8 mouse cellular contexts compared by ENCODE assay signal in genomic region chr5:149051571-149052420, GRCm38 (mm10). TPM values are rescaled to one million over a fixed set of nuclear protein-coding genes. Genes with fewer than 3 reads are reported as not detected.
A peak's percentile ranks its signal among the peaks of the same experiment; 100 is the strongest.
DNase-seq lines count a peak whose midpoint lies in the region; ATAC-seq lines count a peak whose summit lies in the region.

No protein-coding gene starts in this region.

- no peaks in the 10 kb centered on the region for H3K9me3 ChIP-seq in megakaryocyte, embryonic 14.5 days

- H3K4me1 ChIP-seq in megakaryocyte, embryonic 14.5 days, result peaks cover 29% of the 10 kb centered on the region

- DNase-seq in embryo, embryonic 10 days (ENCODE audit: low spot score), result peak; percentile 78
- DNase-seq in gastrocnemius, postnatal 14 days, result peak; percentile 85
- DNase-seq in left cerebral cortex, postnatal 10 days (ENCODE audit: extremely low spot score in 1 of 2, low spot score in 2 of 2), result peak; percentile 81 to 91
- peak; percentile 84 to 86 for DNase-seq in right cerebral cortex, adult 2 months (ENCODE audit: low spot score in 2 of 2)
- DNase-seq in urinary bladder, adult 2 months (ENCODE audit: low spot score), result peak; percentile 86

- intact Hi-C loops in gastrocnemius, postnatal 14 days (cut with DNase I; ENCODE audit: low total_unique reads), result loop anchor here (5.0 kb wide), 1 partner anchor 131 kb away; the partner anchor contains the start of genes Hmgb1 and Uspl1
- intact Hi-C loops in left cerebral cortex, postnatal 10 days (cut with DNase I), result loop anchor here (2.0 to 5.0 kb wide), 3 partner anchors 133 to 471 kb away; partner anchors contain the start of genes Hmgb1 and Uspl1

- H3K36me3 ChIP-seq in megakaryocyte, embryonic 14.5 days (replicated peaks; ENCODE audit: low read length), result peaks cover 21% of the 10 kb centered on the region

- H3K27me3 ChIP-seq in megakaryocyte, embryonic 14.5 days (replicated peaks), result no peaks in the 10 kb centered on the region

- peak; percentile 5 for ATAC-seq in activated CD4-positive, CD25-positive, alpha-beta regulatory T cell, adult 4 months
- ATAC-seq in inflammation-experienced regulatory T-cells, adult 6 months, result peak; percentile 15

- peak overlapping the region; percentile 94 for H3K4me3 ChIP-seq in megakaryocyte, embryonic 14.5 days (replicated peaks)

RNA-seq across cellular contexts. Expression of gene Gm42791, which starts 56.8 kb away (rescaled TPM):
- not detected for polyA plus RNA-seq in activated CD4-positive, CD25-positive, alpha-beta regulatory T cell, adult 4 months (2017; shearing (Covaris generic))
- total RNA-seq in gastrocnemius, postnatal 14 days (2021), result 1 to 10 TPM; 1.1 to 1.5 TPM
- not detected for polyA plus RNA-seq in inflammation-experienced regulatory T-cells, adult 6 months (2017; shearing (Covaris generic))
- 10 to 100 TPM in 1 of 2 experiments, 1 to 10 TPM in 1; 6.0 to 18.1 TPM for total RNA-seq in left cerebral cortex, postnatal 10 days (2021)
- polyA plus RNA-seq in megakaryocyte, embryonic 14.5 days (2012; ENCODE audit: insufficient read depth, low replicate concordance), result not detected in 2 replicates
- not detected in 2 replicates for polyA plus RNA-seq in urinary bladder, adult 2 months (2012; rRNA removed)

Comparison
In these comparisons a context has a peak if more than half of its experiments do, and no peak if none do; other contexts are left out.
1. Peak in every context shown above with its lines: DNase-seq, ATAC-seq and H3K4me3 ChIP-seq.